Mouse (Mus musculus): ENCODE data around the gene Cldn3. TPM values are rescaled to one million over a fixed set of nuclear protein-coding genes. Genes with fewer than 3 reads are reported as not detected.

Cldn3 gene
- polyA plus RNA-seq, 1 experiment from 2014 or later = 143 TPM

- Histone ChIP-seq H3K27me3 (replicated peaks; ENCODE audit: control insufficient read depth, insufficient read depth, low read length) (no peaks in the 10 kb centered on the region), H3K4me3 (ENCODE audit: low read depth, low read length) (no peak overlapping the region), H3K27ac (ENCODE audit: low read depth) (peak overlapping the region; percentile 81; the same call in 1 of the 2 replicates), H3K9ac (ENCODE audit: low read length) (no peak overlapping the region), H3K4me1 (replicated peaks; ENCODE audit: control insufficient read depth, insufficient read depth, low read length) (peaks cover 8% of the 10 kb centered on the region; the same call in 1 of the 2 replicates), H3K36me3 (ENCODE audit: control insufficient read depth, insufficient read depth, low read length) (no peaks in the 10 kb centered on the region), H3K9me3 (ENCODE audit: control insufficient read depth, low read length) (no peaks in the 10 kb centered on the region), H3K4me2 (ENCODE audit: low read length) (no peak overlapping the region)
- ATAC-seq (replicated peaks; ENCODE audit: low FRiP score, low TSS enrichment, low read depth) (no peak), DNase-seq (ENCODE audit: low spot score) (no peak)
- WGBS = 57% methylated on average over 5 of the region's 5 CpGs
Observed at GRCm38 (mm10) chr5:135002151-135002550, 16.1 kb downstream of the Cldn3 start.

DNA sequence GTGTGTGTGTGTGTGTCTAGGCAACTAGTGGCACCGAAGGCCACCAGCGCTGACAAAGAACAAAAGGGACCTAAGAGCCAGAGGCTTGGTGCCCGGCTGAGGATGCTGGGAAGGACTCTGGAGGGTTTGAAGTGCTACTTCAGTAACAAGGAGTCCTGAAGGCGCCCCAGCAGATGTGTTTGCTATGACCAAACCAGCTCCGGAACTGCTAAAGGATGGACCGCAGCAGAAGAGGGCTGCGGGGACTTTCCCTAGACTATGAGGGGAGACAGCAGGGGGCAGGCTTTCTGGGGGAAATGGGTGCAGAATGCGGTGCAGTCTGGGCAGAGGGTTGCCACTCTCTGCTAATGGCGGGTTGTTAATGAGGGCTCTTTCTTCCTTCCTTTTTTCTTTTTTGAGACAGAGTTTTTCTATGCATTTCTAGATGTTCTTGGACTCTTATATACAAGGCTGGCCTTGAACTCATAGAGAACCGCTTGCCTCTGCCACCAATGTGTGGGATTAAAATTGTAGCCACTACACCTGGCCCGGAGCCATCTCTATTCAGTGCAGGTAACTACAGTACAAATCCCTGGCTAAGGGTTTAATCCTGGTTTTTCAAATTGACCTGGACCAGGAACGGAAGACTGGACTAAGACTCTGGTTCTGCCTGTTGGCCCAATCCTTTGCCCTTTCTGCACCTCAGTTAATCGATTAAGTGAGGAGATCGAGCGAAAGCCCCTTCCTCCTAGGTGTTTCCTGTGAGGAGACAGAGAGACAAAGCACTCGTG, 22.0 kb downstream of the Cldn3 start:
- ATAC-seq (replicated peaks; ENCODE audit: low FRiP score, low TSS enrichment, low read depth) (no peak), DNase-seq (ENCODE audit: low spot score) (no peak)
- WGBS = 36% methylated on average over 16 of the region's 16 CpGs

GRCm38 (mm10) chr5:135008671-135009589, 22.9 kb downstream of the Cldn3 start, which contains the start of gene Abhd11:
Gene Abhd11, plus strand, starts transcription at chr5:135009152.
- Histone ChIP-seq H3K4me1 (replicated peaks; ENCODE audit: control insufficient read depth, insufficient read depth, low read length) (peaks cover 15% of the 10 kb centered on the region), H3K9me3 (ENCODE audit: control insufficient read depth, low read length) (no peaks in the 10 kb centered on the region), H3K4me2 (ENCODE audit: low read length) (peak within 1 kb of the TSS; percentile 53), H3K27me3 (replicated peaks; ENCODE audit: control insufficient read depth, insufficient read depth, low read length) (no peaks in the 10 kb centered on the region), H3K27ac (ENCODE audit: low read depth) (peak within 1 kb of the TSS; percentile 98), H3K4me3 (ENCODE audit: low read depth, low read length) (peak within 1 kb of the TSS; percentile 82), H3K36me3 (ENCODE audit: control insufficient read depth, insufficient read depth, low read length) (0 out of 2 replicates have a peak, but pooled peaks cover 7% of the 10 kb centered on the region), H3K9ac (ENCODE audit: low read length) (peak within 1 kb of the TSS; percentile 73)
- WGBS = under 1% methylated on average over 52 of the region's 52 CpGs
- DNase-seq (ENCODE audit: low spot score) = peak; percentile 99
- peak; percentile 87 for ATAC-seq (replicated peaks; ENCODE audit: low FRiP score, low TSS enrichment, low read depth)

More for the DNA sequence above, 22.0 kb downstream of the Cldn3 start:
- peaks cover 15% of the 10 kb centered on the region for H3K4me1 ChIP-seq (replicated peaks; ENCODE audit: control insufficient read depth, insufficient read depth, low read length)
- H3K36me3 ChIP-seq (ENCODE audit: control insufficient read depth, insufficient read depth, low read length) = 0 out of 2 replicates have a peak, but pooled peaks cover 7% of the 10 kb centered on the region
- no peaks in the 10 kb centered on the region for H3K27me3 ChIP-seq (replicated peaks; ENCODE audit: control insufficient read depth, insufficient read depth, low read length)
- H3K27ac ChIP-seq (ENCODE audit: low read depth) = peak overlapping the region; percentile 98
- peak overlapping the region; percentile 53 for H3K4me2 ChIP-seq (ENCODE audit: low read length)
- H3K4me3 ChIP-seq (ENCODE audit: low read depth, low read length) = peak overlapping the region; percentile 82
- H3K9me3 ChIP-seq (ENCODE audit: control insufficient read depth, low read length) = no peaks in the 10 kb centered on the region
- H3K9ac ChIP-seq (ENCODE audit: low read length) = peak overlapping the region; percentile 51

GRCm38 (mm10) chr5:135009590-135010319, 23.7 kb downstream of the Cldn3 start:
- H3K4me2 ChIP-seq (ENCODE audit: low read length) = peak overlapping the region; percentile 53
- DNase-seq (ENCODE audit: low spot score) (peak; percentile 96), ATAC-seq (replicated peaks; ENCODE audit: low FRiP score, low TSS enrichment, low read depth) (peak; percentile 71)
- under 1% methylated on average over 34 of the region's 37 CpGs for WGBS
- H3K4me1 ChIP-seq (replicated peaks; ENCODE audit: control insufficient read depth, insufficient read depth, low read length) = peaks cover 15% of the 10 kb centered on the region
- H3K27me3 ChIP-seq (replicated peaks; ENCODE audit: control insufficient read depth, insufficient read depth, low read length) = no peaks in the 10 kb centered on the region
- peak overlapping the region; percentile 98 for H3K27ac ChIP-seq (ENCODE audit: low read depth)
- peak overlapping the region; percentile 82 for H3K4me3 ChIP-seq (ENCODE audit: low read depth, low read length)
- H3K9ac ChIP-seq (ENCODE audit: low read length) = peak overlapping the region; percentile 73
- H3K36me3 ChIP-seq (ENCODE audit: control insufficient read depth, insufficient read depth, low read length) = 0 out of 2 replicates have a peak, but pooled peaks cover 7% of the 10 kb centered on the region
- H3K9me3 ChIP-seq (ENCODE audit: control insufficient read depth, low read length) = no peaks in the 10 kb centered on the region

- H3K4me3 ChIP-seq (ENCODE audit: low read depth, low read length) = peak overlapping the region; percentile 82
- H3K4me2 ChIP-seq (ENCODE audit: low read length) = peak overlapping the region; percentile 53
- no peaks in the 10 kb centered on the region for H3K9me3 ChIP-seq (ENCODE audit: control insufficient read depth, low read length)
- no peak for DNase-seq (ENCODE audit: low spot score)
- H3K36me3 ChIP-seq (ENCODE audit: control insufficient read depth, insufficient read depth, low read length) = 0 out of 2 replicates have a peak, but pooled peaks cover 7% of the 10 kb centered on the region
- H3K27ac ChIP-seq (ENCODE audit: low read depth) = peak overlapping the region; percentile 98
- ATAC-seq (replicated peaks; ENCODE audit: low FRiP score, low TSS enrichment, low read depth) = no peak
- H3K9ac ChIP-seq (ENCODE audit: low read length) = peak overlapping the region; percentile 73
- H3K4me1 ChIP-seq (replicated peaks; ENCODE audit: control insufficient read depth, insufficient read depth, low read length) = peaks cover 15% of the 10 kb centered on the region
- no peaks in the 10 kb centered on the region for H3K27me3 ChIP-seq (replicated peaks; ENCODE audit: control insufficient read depth, insufficient read depth, low read length)
- WGBS = 52% methylated on average over 7 of the region's 7 CpGs
Observed at GRCm38 (mm10) chr5:135010320-135010709, 24.3 kb downstream of the Cldn3 start.

DNA sequence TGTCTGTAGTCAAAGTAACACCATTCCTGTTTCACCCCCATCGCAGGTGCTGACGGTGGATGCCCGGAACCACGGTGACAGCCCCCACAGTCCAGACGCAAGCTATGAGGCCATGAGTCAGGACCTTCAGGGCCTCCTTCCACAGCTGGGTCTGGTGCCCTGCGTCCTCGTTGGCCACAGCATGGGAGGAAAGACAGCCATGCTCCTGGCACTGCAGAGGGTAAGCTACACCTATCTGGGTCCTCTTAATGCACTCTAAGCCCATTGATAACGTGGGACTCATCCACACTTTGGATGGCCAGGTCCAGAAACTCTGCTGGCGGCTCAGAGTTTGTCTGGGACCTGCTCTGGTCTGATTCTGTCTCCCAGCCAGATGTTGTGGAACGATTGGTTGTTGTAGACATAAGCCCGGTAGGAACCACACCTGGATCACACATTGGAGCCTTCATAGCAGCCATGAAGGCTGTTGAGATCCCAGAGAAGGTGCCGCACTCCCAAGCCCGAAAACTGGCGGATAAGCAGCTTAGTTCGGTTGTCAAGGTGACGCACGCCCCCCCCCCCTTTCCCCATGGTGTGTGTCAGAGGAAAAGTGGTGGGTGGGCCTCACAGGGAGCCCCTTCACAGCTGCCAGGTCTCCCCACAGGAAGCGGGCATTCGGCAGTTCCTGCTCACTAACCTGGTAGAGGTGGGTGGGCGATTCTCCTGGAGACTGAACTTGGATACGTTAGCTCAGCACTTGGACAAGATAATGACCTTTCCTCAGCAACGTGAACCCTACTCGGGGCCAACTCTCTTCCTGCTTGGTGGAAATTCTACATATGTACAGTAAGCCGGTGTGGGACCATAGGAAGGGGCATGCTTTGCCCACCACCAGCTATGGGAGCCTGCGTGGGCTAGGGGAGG, 25.1 kb downstream of the Cldn3 start:
- H3K27ac ChIP-seq (ENCODE audit: low read depth) = no peak overlapping the region

DNA sequence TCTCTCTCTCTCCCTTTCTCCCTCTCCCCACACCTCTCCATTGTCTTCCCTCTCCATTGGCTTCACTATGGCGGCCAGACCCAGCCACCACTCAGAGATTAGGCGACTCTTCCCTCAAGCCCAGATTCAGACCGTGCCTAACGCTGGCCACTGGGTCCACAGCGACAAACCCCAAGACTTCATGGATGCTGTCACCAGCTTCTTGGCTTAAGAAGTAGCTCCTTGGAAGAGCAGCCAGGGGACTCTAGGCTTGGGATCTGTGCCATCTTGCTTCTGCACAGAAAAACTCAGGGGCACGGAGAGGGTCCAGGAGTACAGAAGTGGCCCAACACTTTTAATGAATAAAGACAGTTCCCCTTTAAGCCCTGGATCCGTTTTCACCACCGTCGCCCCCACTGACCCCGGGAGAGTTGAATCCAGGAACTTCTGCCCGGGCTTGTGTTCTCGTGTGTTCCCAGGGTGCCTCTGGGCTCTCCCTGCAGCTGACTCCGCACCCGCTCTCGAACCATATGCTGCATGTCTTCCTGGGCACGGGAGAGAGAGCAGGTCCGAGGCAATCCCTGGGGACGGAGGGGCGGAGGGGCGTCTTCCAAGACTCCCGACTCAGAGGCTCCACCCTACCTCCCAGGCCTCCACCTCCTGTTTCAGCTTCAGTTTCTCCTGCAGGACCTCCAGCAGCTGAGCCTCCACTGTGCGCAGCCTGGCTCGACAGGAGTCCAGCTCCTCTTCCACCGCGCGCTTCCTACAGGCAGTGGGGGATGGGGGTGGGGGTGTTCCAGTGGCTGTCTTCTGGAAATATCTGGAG, 26.0 kb downstream of the Cldn3 start:
- Histone ChIP-seq H3K9ac (ENCODE audit: low read length) (no peak overlapping the region), H3K4me2 (ENCODE audit: low read length) (peak overlapping the region; percentile 42), H3K36me3 (ENCODE audit: control insufficient read depth, insufficient read depth, low read length) (0 out of 2 replicates have a peak, but pooled peaks cover 7% of the 10 kb centered on the region), H3K9me3 (ENCODE audit: control insufficient read depth, low read length) (no peaks in the 10 kb centered on the region), H3K27me3 (replicated peaks; ENCODE audit: control insufficient read depth, insufficient read depth, low read length) (no peaks in the 10 kb centered on the region), H3K4me1 (replicated peaks; ENCODE audit: control insufficient read depth, insufficient read depth, low read length) (peaks cover 19% of the 10 kb centered on the region), H3K27ac (ENCODE audit: low read depth) (peak overlapping the region; percentile 1; the same call in 1 of the 2 replicates), H3K4me3 (ENCODE audit: low read depth, low read length) (peak overlapping the region; percentile 10; the same call in 1 of the 2 replicates)
- no peak for DNase-seq (ENCODE audit: low spot score)
- WGBS = 33% methylated on average over 26 of the region's 26 CpGs
- no peak for ATAC-seq (replicated peaks; ENCODE audit: low FRiP score, low TSS enrichment, low read depth)

More for the DNA sequence above, 25.1 kb downstream of the Cldn3 start:
- no peaks in the 10 kb centered on the region for H3K9me3 ChIP-seq (ENCODE audit: control insufficient read depth, low read length)
- no peak overlapping the region for H3K9ac ChIP-seq (ENCODE audit: low read length)
- H3K4me2 ChIP-seq (ENCODE audit: low read length) = peak overlapping the region; percentile 53
- DNase-seq (ENCODE audit: low spot score) = no peak
- H3K4me3 ChIP-seq (ENCODE audit: low read depth, low read length) = no peak overlapping the region
- H3K4me1 ChIP-seq (replicated peaks; ENCODE audit: control insufficient read depth, insufficient read depth, low read length) = peaks cover 19% of the 10 kb centered on the region
- no peaks in the 10 kb centered on the region for H3K27me3 ChIP-seq (replicated peaks; ENCODE audit: control insufficient read depth, insufficient read depth, low read length)
- no peak for ATAC-seq (replicated peaks; ENCODE audit: low FRiP score, low TSS enrichment, low read depth)
- 84% methylated on average over 25 of the region's 25 CpGs for WGBS
- 0 out of 2 replicates have a peak, but pooled peaks cover 7% of the 10 kb centered on the region for H3K36me3 ChIP-seq (ENCODE audit: control insufficient read depth, insufficient read depth, low read length)
